Mouse (Mus musculus) G1E (cell line): ENCODE results near the gene Plxna2. TPM values are rescaled to one million over a fixed set of nuclear protein-coding genes. Genes with fewer than 3 reads are reported as not detected.

ENCODE experiments used
- ATAC-seq: 2 replicates; pipeline ENCODE4 v1.8.0; 2016; ENCODE audit warnings: mild to moderate bottlenecking; ENCODE audit not compliant: insufficient number of reproducible peaks, poor library complexity, low FRiP score, severe bottlenecking; ENCODE audit errors: extremely low read depth
- DNase-seq: peaks from one replicate; pipeline ENCODE4 v3.0.0; 2012; ENCODE audit warnings: low spot score
- H3K27me3 ChIP-seq: 2 replicates; pipeline ENCODE4 v1.6.1; 2012; ENCODE audit warnings: mild to moderate bottlenecking, low read length, inconsistent platforms; ENCODE audit not compliant: insufficient read depth
- H3K36me3 ChIP-seq: replicated peaks from 2 replicates; pipeline ENCODE3; 2012; ENCODE audit warnings: mild to moderate bottlenecking, inconsistent platforms
- H3K4me1 ChIP-seq: 2 replicates; pipeline ENCODE4 v1.6.1; 2012; ENCODE audit warnings: low read depth, low read length, inconsistent platforms, mixed read lengths; ENCODE audit not compliant: insufficient read depth
- H3K4me3 ChIP-seq: 2 replicates; pipeline ENCODE4 v1.5.1; 2012; ENCODE audit warnings: low read depth, mild to moderate bottlenecking, inconsistent platforms, low read length, moderate library complexity, mixed read lengths
- H3K9me3 ChIP-seq: replicated peaks from 2 replicates; pipeline ENCODE4 v1.6.1; 2012; ENCODE audit warnings: inconsistent platforms
- CTCF ChIP-seq: IDR thresholded peaks from 2 replicates; pipeline ENCODE4 v1.5.1; 2012; ENCODE audit warnings: low read depth, low read length, inconsistent platforms, mixed read lengths
- GATA1 ChIP-seq: IDR thresholded peaks from 2 replicates; pipeline ENCODE4 v1.6.1; 2012; ENCODE audit warnings: borderline replicate concordance, low read length, inconsistent platforms, mixed read lengths
- GATA2 ChIP-seq: IDR thresholded peaks from 2 replicates; pipeline ENCODE4 v1.6.1; 2012; ENCODE audit warnings: low read depth, low read length, inconsistent platforms, borderline replicate concordance
- POLR2AphosphoS5 ChIP-seq: IDR thresholded peaks from 2 replicates; pipeline ENCODE4 v1.6.1; 2012; ENCODE audit warnings: low read depth, low read length, inconsistent platforms; ENCODE audit not compliant: insufficient replicate concordance
- TAL1 ChIP-seq: conservative IDR thresholded peaks from 2 replicates; pipeline ENCODE4 v1.6.1; 2012; ENCODE audit warnings: low read depth, low read length, inconsistent platforms, mixed read lengths
- polyA plus RNA-seq: library from polyadenylated mRNA; stranded (reverse); fragments of >175 nt; gene quantifications from 2 replicates; pipeline ENCODE4 v1.2.3, GENCODE M21; 2012
- total RNA-seq, 2 experiments: library from RNA; stranded (forward) in 1 of 2; stranded (reverse) in 1 of 2; fragments of 200-1000 nt in 1 of 2; fragments of >200 nt in 1 of 2; fragmentation: Nextera tagmentation in 1 of 2; gene quantifications; 2 replicates each; pipeline ENCODE4 v1.2.3; 2014 to 2017

Gene Plxna2
- total and polyA plus RNA-seq, 3 experiments = 0.08 to 0.38 TPM; not detected in 1

- ATAC-seq = no peak
- TF ChIP-seq POLR2AphosphoS5 (no peak), TAL1 (no peak), CTCF (no peak), GATA2 (no peak), GATA1 (no peak)
- H3K9me3 ChIP-seq = no peaks in the 10 kb centered on the region
Measured at GRCm38 (mm10) chr1:194768799-194769198, 150.8 kb downstream of the Plxna2 start.

GRCm38 (mm10) chr1:194772053-194772452 lies 154.0 kb downstream of the Plxna2 start:
- Histone ChIP-seq H3K4me3 (no peak overlapping the region), H3K27me3 (peaks cover 3% of the 10 kb centered on the region; the same call in 1 of the 2 replicates), H3K36me3 (no peaks in the 10 kb centered on the region), H3K9me3 (no peaks in the 10 kb centered on the region), H3K4me1 (no peaks in the 10 kb centered on the region)
- ATAC-seq (no peak), DNase-seq (no peak)
- no peak for TF ChIP-seq CTCF
- no peak for TF ChIP-seq GATA2
- TF ChIP-seq TAL1 = no peak
- no peak for TF ChIP-seq POLR2AphosphoS5
- TF ChIP-seq GATA1 = no peak

More at GRCm38 (mm10) chr1:194768799-194769198, 150.8 kb downstream of the Plxna2 start:
- no peaks in the 10 kb centered on the region for H3K36me3 ChIP-seq
- peaks cover 3% of the 10 kb centered on the region; the same call in 1 of the 2 replicates for H3K27me3 ChIP-seq
- H3K4me1 ChIP-seq = no peaks in the 10 kb centered on the region
- H3K4me3 ChIP-seq = no peak overlapping the region
- DNase-seq = no peak

GRCm38 (mm10) chr1:194773899-194774298 lies 155.9 kb downstream of the Plxna2 start:
- ATAC-seq (no peak), DNase-seq (no peak)
- H3K9me3 ChIP-seq = no peaks in the 10 kb centered on the region
- H3K4me1 ChIP-seq = no peaks in the 10 kb centered on the region
- H3K36me3 ChIP-seq = no peaks in the 10 kb centered on the region
- TF ChIP-seq TAL1 (no peak), CTCF (no peak), GATA1 (no peak), POLR2AphosphoS5 (no peak), GATA2 (no peak)
- H3K27me3 ChIP-seq = no peaks in the 10 kb centered on the region
- H3K4me3 ChIP-seq = no peak overlapping the region

GRCm38 (mm10) chr1:194774350-194774749 lies 156.3 kb downstream of the Plxna2 start:
- no peaks in the 10 kb centered on the region for H3K36me3 ChIP-seq
- ATAC-seq = no peak
- H3K9me3 ChIP-seq = no peaks in the 10 kb centered on the region
- no peak for DNase-seq
- no peaks in the 10 kb centered on the region for H3K27me3 ChIP-seq
- TF ChIP-seq GATA2 (no peak), CTCF (no peak), GATA1 (no peak), POLR2AphosphoS5 (no peak), TAL1 (no peak)
- no peak overlapping the region for H3K4me3 ChIP-seq
- no peaks in the 10 kb centered on the region for H3K4me1 ChIP-seq

GRCm38 (mm10) chr1:194774754-194775153 lies 156.7 kb downstream of the Plxna2 start:
- H3K27me3 ChIP-seq = no peaks in the 10 kb centered on the region
- H3K4me3 ChIP-seq = no peak overlapping the region
- ATAC-seq (no peak; the same call in 1 of the 2 replicates), DNase-seq (no peak)
- TF ChIP-seq POLR2AphosphoS5 (no peak), GATA2 (no peak), TAL1 (no peak), GATA1 (no peak), CTCF (no peak)
- no peaks in the 10 kb centered on the region for H3K4me1 ChIP-seq
- H3K9me3 ChIP-seq = no peaks in the 10 kb centered on the region
- no peaks in the 10 kb centered on the region for H3K36me3 ChIP-seq

GRCm38 (mm10) chr1:194775656-194776374 lies 157.8 kb downstream of the Plxna2 start:
- Histone ChIP-seq H3K9me3 (no peaks in the 10 kb centered on the region), H3K36me3 (no peaks in the 10 kb centered on the region), H3K4me3 (no peak overlapping the region), H3K27me3 (no peaks in the 10 kb centered on the region), H3K4me1 (no peaks in the 10 kb centered on the region)
- DNase-seq (no peak), ATAC-seq (no peak)
- no peak for TF ChIP-seq GATA1
- no peak for TF ChIP-seq TAL1
- TF ChIP-seq GATA2 = no peak
- no peak for TF ChIP-seq POLR2AphosphoS5
- TF ChIP-seq CTCF = no peak
